Mouse (Mus musculus): ENCODE measurements around the gene Taf1b. TPM values are rescaled to one million over a fixed set of nuclear protein-coding genes. Genes with fewer than 3 reads are reported as not detected.
"Not testable (repeated sequence)": the region's sequence is repeated elsewhere in the genome, so short reads cannot be mapped to it uniquely, and the experiment has no call there.

Taf1b gene
- polyA plus RNA-seq, 2 experiments: 4.7 to 9.3 TPM

- Histone ChIP-seq H3K4me1 (replicated peaks; ENCODE audit: control insufficient read depth in 2 of 2, insufficient read depth in 2 of 2, low read length in 1 of 2) (no peaks in the 10 kb centered on the region), H3K27me3 (ENCODE audit: control insufficient read depth, insufficient read depth, low read length) (no peaks in the 10 kb centered on the region), H3K4me2 (ENCODE audit: low read depth) (no peak overlapping the region), H3K9ac (replicated peaks) (no peak overlapping the region), H3K27ac (no peak overlapping the region), H3K36me3 (replicated peaks; ENCODE audit: control insufficient read depth, insufficient read depth, low read depth) (no peaks in the 10 kb centered on the region), H3K4me3 (ENCODE audit: insufficient read depth in 1 of 2, low read depth in 2 of 2, low read length in 2 of 2) (no peak overlapping the region), H3K9me3 (ENCODE audit: control insufficient read depth, low read length) (no peaks in the 10 kb centered on the region)
- WGBS (ENCODE audit: insufficient replicate concordance): 70% methylated on average over 3 of the region's 3 CpGs
- no peak for ATAC-seq (ENCODE audit: insufficient read depth)
- no peak for DNase-seq (ENCODE audit: low read depth in 3 of 3, low spot score in 3 of 3)
- TF ChIP-seq CTCF (IDR thresholded peaks at IDR 0.05; ENCODE audit: low read depth): no peak
- no peak for TF ChIP-seq EP300 (IDR thresholded peaks at IDR 0.05; ENCODE audit: low read depth)
Measured at GRCm38 (mm10) chr12:24521076-24521475, 22.9 kb downstream of the Taf1b start.

GRCm38 (mm10) chr12:24525065-24525464, 26.9 kb downstream of the Taf1b start:
- ATAC-seq (ENCODE audit: insufficient read depth); H3K27ac ChIP-seq; H3K27me3 ChIP-seq (ENCODE audit: control insufficient read depth, insufficient read depth, low read length); H3K4me3 ChIP-seq (ENCODE audit: insufficient read depth in 1 of 2, low read depth in 2 of 2, low read length in 2 of 2); H3K9me3 ChIP-seq (ENCODE audit: control insufficient read depth, low read length); DNase-seq (ENCODE audit: low read depth in 3 of 3, low spot score in 3 of 3); H3K4me1 ChIP-seq (replicated peaks; ENCODE audit: control insufficient read depth in 2 of 2, insufficient read depth in 2 of 2, low read length in 1 of 2); H3K9ac ChIP-seq (replicated peaks); H3K36me3 ChIP-seq (replicated peaks; ENCODE audit: control insufficient read depth, insufficient read depth, low read depth); H3K4me2 ChIP-seq (ENCODE audit: low read depth): not testable (repeated sequence)
- 68% methylated on average over 7 of the region's 7 CpGs for WGBS (ENCODE audit: insufficient replicate concordance)

- ATAC-seq (ENCODE audit: insufficient read depth): no peak
- no peak for TF ChIP-seq CTCF (IDR thresholded peaks at IDR 0.05; ENCODE audit: low read depth)
- TF ChIP-seq EP300 (IDR thresholded peaks at IDR 0.05; ENCODE audit: low read depth): no peak
Measured at GRCm38 (mm10) chr12:24536390-24536789, 38.2 kb downstream of the Taf1b start.

GRCm38 (mm10) chr12:24537201-24537600, 39.0 kb downstream of the Taf1b start:
- Histone ChIP-seq H3K4me1 (replicated peaks; ENCODE audit: control insufficient read depth in 2 of 2, insufficient read depth in 2 of 2, low read length in 1 of 2) (peaks cover 0 to 5% of the 10 kb centered on the region in 2 experiments; a peak in 2 of 4 replicates), H3K4me2 (ENCODE audit: low read depth) (no peak overlapping the region), H3K27me3 (ENCODE audit: control insufficient read depth, insufficient read depth, low read length) (no peaks in the 10 kb centered on the region), H3K9ac (replicated peaks) (no peak overlapping the region), H3K36me3 (replicated peaks; ENCODE audit: control insufficient read depth, insufficient read depth, low read depth) (no peaks in the 10 kb centered on the region), H3K27ac (no peak overlapping the region), H3K4me3 (ENCODE audit: insufficient read depth in 1 of 2, low read depth in 2 of 2, low read length in 2 of 2) (no peak overlapping the region), H3K9me3 (ENCODE audit: control insufficient read depth, low read length) (no peaks in the 10 kb centered on the region)
- WGBS (ENCODE audit: insufficient replicate concordance): 63% methylated on average over 2 of the region's 2 CpGs
- no peak for TF ChIP-seq EP300 (IDR thresholded peaks at IDR 0.05; ENCODE audit: low read depth)
- TF ChIP-seq CTCF (IDR thresholded peaks at IDR 0.05; ENCODE audit: low read depth): no peak
- DNase-seq (ENCODE audit: low read depth in 3 of 3, low spot score in 3 of 3): no peak
- ATAC-seq (ENCODE audit: insufficient read depth): no peak

More at GRCm38 (mm10) chr12:24536390-24536789, 38.2 kb downstream of the Taf1b start:
- peaks cover 0 to 5% of the 10 kb centered on the region in 2 experiments; a peak in 2 of 4 replicates for H3K4me1 ChIP-seq (replicated peaks; ENCODE audit: control insufficient read depth in 2 of 2, insufficient read depth in 2 of 2, low read length in 1 of 2)
- no peaks in the 10 kb centered on the region for H3K27me3 ChIP-seq (ENCODE audit: control insufficient read depth, insufficient read depth, low read length)
- no peak for DNase-seq (ENCODE audit: low read depth in 3 of 3, low spot score in 3 of 3)
- no peak overlapping the region for H3K9ac ChIP-seq (replicated peaks)
- H3K9me3 ChIP-seq (ENCODE audit: control insufficient read depth, low read length): no peaks in the 10 kb centered on the region
- 27% methylated on average over 5 of the region's 5 CpGs for WGBS (ENCODE audit: insufficient replicate concordance)
- no peak overlapping the region for H3K4me3 ChIP-seq (ENCODE audit: insufficient read depth in 1 of 2, low read depth in 2 of 2, low read length in 2 of 2)
- no peaks in the 10 kb centered on the region for H3K36me3 ChIP-seq (replicated peaks; ENCODE audit: control insufficient read depth, insufficient read depth, low read depth)
- no peak overlapping the region for H3K27ac ChIP-seq
- H3K4me2 ChIP-seq (ENCODE audit: low read depth): no peak overlapping the region

- 54% methylated on average over 4 of the region's 4 CpGs for WGBS (ENCODE audit: insufficient replicate concordance)
- ATAC-seq (ENCODE audit: insufficient read depth): no peak
- H3K4me2 ChIP-seq (ENCODE audit: low read depth): no peak overlapping the region
Measured at GRCm38 (mm10) chr12:24537965-24538364, 39.8 kb downstream of the Taf1b start.

More at GRCm38 (mm10) chr12:24537965-24538364, 39.8 kb downstream of the Taf1b start:
- TF ChIP-seq CTCF (IDR thresholded peaks at IDR 0.05; ENCODE audit: low read depth) (no peak), EP300 (IDR thresholded peaks at IDR 0.05; ENCODE audit: low read depth) (no peak)
- no peak for DNase-seq (ENCODE audit: low read depth in 3 of 3, low spot score in 3 of 3)
- no peak overlapping the region for H3K9ac ChIP-seq (replicated peaks)
- H3K4me1 ChIP-seq (replicated peaks; ENCODE audit: control insufficient read depth in 2 of 2, insufficient read depth in 2 of 2, low read length in 1 of 2): peaks cover 0 to 5% of the 10 kb centered on the region in 2 experiments; a peak in 2 of 4 replicates
- no peak overlapping the region for H3K27ac ChIP-seq
- H3K9me3 ChIP-seq (ENCODE audit: control insufficient read depth, low read length): no peaks in the 10 kb centered on the region
- H3K27me3 ChIP-seq (ENCODE audit: control insufficient read depth, insufficient read depth, low read length): no peaks in the 10 kb centered on the region
- H3K4me3 ChIP-seq (ENCODE audit: insufficient read depth in 1 of 2, low read depth in 2 of 2, low read length in 2 of 2): no peak overlapping the region
- H3K36me3 ChIP-seq (replicated peaks; ENCODE audit: control insufficient read depth, insufficient read depth, low read depth): no peaks in the 10 kb centered on the region

All from liver, embryonic 14.5 days (tissue).